Mouse (Mus musculus): ENCODE measurements around the gene G530012D18Rik.
"Not testable (repeated sequence)": the region's sequence is repeated elsewhere in the genome, so short reads cannot be mapped to it uniquely, and the experiment has no call there.

DNA sequence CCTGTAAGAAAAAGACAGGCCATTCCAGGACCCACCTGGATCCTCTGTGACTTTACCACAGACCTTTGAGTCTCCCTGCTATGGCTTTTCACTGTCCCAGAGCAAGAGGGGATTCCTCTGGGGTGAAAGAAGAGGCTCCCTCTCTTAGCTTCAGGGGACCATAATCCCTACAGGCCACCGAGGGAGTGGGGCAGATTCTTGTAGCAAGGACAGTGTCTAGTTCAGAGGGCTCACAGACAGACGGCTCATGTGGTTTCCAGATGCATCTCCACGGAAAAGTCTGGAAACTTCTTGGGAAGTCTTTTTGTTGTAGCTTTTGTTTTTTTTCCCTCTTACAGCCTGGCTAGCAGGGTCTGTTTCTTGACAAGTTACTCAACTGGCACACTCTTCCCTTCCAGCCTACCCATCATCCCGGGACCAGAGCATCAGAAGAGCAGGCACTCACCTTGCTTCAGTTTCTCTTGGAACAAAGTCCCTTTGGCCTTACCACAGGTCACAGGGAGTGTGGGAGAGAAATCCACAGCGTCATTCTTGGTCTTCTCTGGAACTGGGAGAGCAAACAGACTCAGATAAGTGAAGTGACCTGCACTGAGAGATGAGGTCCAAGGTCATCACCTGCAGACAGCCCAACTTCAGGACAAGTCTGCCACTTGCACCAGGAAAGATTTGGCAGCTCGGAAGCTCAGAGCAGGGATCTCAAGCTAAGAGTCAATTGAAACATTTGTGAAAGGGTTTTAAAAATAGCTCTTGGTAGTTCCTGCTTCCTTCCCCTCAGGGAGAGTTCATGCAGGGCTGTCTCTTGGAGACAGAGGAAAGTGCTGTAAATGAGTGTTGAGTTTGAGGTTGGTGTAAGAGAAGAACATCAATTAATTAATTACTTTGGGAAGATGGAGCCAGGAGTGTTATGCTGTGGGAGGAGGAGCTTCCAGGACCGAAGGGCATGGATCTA, 4.0 kb downstream of the G530012D18Rik start:
- not testable (repeated sequence) for TF ChIP-seq ZNF384 (IDR thresholded peaks at IDR 0.05; ENCODE audit: low read depth, low read length); CHD2 (IDR thresholded peaks at IDR 0.05; ENCODE audit: low read depth, low read length); ZC3H11A (IDR thresholded peaks at IDR 0.05; ENCODE audit: borderline replicate concordance, low read depth, low read length); MAFK (IDR thresholded peaks at IDR 0.05; ENCODE audit: insufficient read depth, low read depth, low read length)
